Mouse (Mus musculus) brain, embryonic 14.5 days (tissue): ENCODE results near the gene Ptpn23.

ENCODE experiments used
- CTCF ChIP-seq: fragments of 200-500 bp; IDR thresholded peaks from 2 replicates; pipeline ENCODE4 v1.5.1; 2012; ENCODE audit warnings: inconsistent platforms, mild to moderate bottlenecking, moderate library complexity, borderline replicate concordance; ENCODE audit not compliant: insufficient read depth, insufficient read length; ENCODE audit errors: extremely low read depth
- POLR2A ChIP-seq: fragments of 200-500 bp; IDR thresholded peaks from 2 replicates; pipeline ENCODE4 v1.6.1; 2012; ENCODE audit warnings: mild to moderate bottlenecking, inconsistent platforms, borderline replicate concordance; ENCODE audit not compliant: poor library complexity, insufficient read depth, insufficient read length, severe bottlenecking; ENCODE audit errors: extremely low read depth

DNA sequence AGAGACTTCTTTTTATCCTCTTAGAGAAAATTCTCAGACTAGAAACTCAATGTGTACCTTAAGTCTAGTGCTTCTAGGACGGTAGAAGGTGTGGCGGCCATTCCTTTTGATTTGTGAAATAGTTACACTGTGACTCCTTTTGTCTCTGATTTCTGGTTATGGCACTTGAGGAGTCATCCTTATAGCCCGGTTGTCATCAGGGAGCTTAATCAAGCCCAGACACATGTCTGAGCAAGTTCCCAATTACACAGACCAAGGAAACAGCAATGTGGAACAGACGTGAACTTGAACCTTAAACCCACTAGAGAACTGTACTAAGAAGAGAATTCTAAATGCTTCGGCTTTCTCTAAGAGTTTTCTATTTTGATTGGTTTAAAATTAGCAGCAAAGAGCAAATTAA is 57.8 kb downstream of the Ptpn23 start:
- TF ChIP-seq CTCF (no peak), POLR2A (no peak)
